Mouse (Mus musculus): ENCODE measurements around the gene Loxl4. TPM values are rescaled to one million over a fixed set of nuclear protein-coding genes. Genes with fewer than 3 reads are reported as not detected.

Gene Loxl4
- total RNA-seq, 2 experiments from 2014 or later = 1.9 TPM

- DNase-seq = no peak
Measured at GRCm38 (mm10) chr19:42563726-42564270, 48.8 kb downstream of the Loxl4 start.

- no peak for DNase-seq
Measured at GRCm38 (mm10) chr19:42562981-42563380, 49.6 kb downstream of the Loxl4 start.

- DNase-seq = no peak
Measured at GRCm38 (mm10) chr19:42561991-42562390, 50.6 kb downstream of the Loxl4 start.

GRCm38 (mm10) chr19:42558701-42559100, 53.9 kb downstream of the Loxl4 start:
- no peak for DNase-seq

Other genes starting within 250 kb of the Loxl4 start
- gene Crtac1, start 181.0 kb downstream of the Loxl4 start, total RNA-seq (2021) = under 1 TPM; 0.29 to 0.52 TPM
- gene R3hcc1l, start 94.1 kb downstream of the Loxl4 start, total RNA-seq (2021) = 10 to 100 TPM; 17.7 to 18.0 TPM
- gene Pyroxd2, start 140.0 kb upstream of the Loxl4 start, total RNA-seq (2021) = 1 to 10 TPM; 7.6 to 8.2 TPM
- 1 to 10 TPM; 3.4 to 3.5 TPM for gene Hps1, start 167.2 kb upstream of the Loxl4 start, total RNA-seq (2021)

Data from heart, postnatal 4 days (tissue).